Mouse (Mus musculus): ENCODE data around the gene Hmgcl.

GRCm38 (mm10) chr4:135919280-135919639 is 27.0 kb upstream of the Hmgcl start:
- TF ChIP-seq POLR2A (IDR thresholded peaks at IDR 0.05; ENCODE audit: control insufficient read depth, extremely low read depth, insufficient read depth, low read length, poor library complexity) (no peak), CTCF (IDR thresholded peaks at IDR 0.05; ENCODE audit: borderline replicate concordance, control insufficient read depth, extremely low read depth, insufficient read depth, low read length, poor library complexity) (no peak)
